Mouse (Mus musculus) bone marrow macrophage, adult 2 months (primary cell): ENCODE results near the gene BB287469.
"Not testable (repeated sequence)": the region's sequence is repeated elsewhere in the genome, so short reads cannot be mapped to it uniquely, and the experiment has no call there.

Experiments used
- CTCF ChIP-seq: IDR thresholded peaks from 2 replicates; pipeline ENCODE4 v1.5.1; 2012; ENCODE audit warnings: low read depth, mild to moderate bottlenecking, low read length, moderate library complexity
- POLR2A ChIP-seq: IDR thresholded peaks from 2 replicates; pipeline ENCODE4 v1.6.1; 2012; ENCODE audit warnings: mild to moderate bottlenecking, low read depth, low read length, borderline replicate concordance

DNA sequence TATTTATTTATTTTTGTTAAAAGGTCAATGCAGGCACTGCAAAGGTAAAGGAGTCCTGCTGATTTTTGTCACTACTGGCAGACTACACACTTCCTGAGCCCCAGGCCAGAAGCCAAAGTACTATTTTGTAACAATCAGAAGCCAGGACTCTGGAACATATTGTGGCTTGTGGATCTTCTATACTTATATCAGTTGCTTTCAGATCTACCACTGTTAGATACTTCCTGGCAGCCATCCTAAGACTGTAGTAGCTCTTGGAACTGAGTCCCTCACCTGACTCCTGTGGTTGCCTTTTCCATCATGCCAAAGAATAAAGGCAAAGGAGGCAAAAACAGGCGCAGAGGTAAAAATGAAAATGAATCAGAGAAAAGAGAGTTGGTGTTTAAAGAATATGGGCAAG lies 21.2 kb upstream of the BB287469 start, which contains the start of gene Gm21936:
- TF ChIP-seq CTCF, POLR2A: not testable (repeated sequence)
